ENCODE assay signal across 11 mouse cellular contexts in the genomic region with DNA sequence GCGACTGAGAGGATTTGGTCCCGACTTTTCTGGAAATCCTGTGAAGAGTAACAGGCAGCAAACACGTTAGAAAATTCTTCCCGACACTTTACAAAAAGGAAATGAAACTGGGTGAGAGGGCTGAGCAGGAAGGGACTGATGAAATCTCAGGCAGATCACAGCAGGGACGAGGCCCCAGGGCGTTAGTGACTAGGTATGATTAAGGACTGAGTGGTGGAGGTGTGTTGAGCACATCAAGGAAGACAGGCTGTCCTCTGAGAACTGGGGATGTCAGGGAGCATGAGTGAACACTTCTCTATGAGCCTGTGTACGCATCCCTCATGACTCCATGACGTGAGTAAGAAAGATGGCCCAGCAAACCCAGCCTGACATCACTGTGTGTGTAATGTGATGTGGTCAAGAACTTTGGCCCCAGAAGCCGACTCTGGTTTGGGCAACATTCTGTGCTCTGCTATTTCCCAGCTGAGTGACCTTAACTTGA. TPM values are rescaled to one million over a fixed set of nuclear protein-coding genes. Genes with fewer than 3 reads are reported as not detected.
A peak's percentile ranks its signal among the peaks of the same experiment; 100 is the strongest.
DNase-seq lines count a peak whose midpoint lies in the region; ATAC-seq and TF ChIP-seq lines count a peak whose summit lies in the region.
"Had no signal": no experiment of that assay in that cellular context is flagged by ENCODE, and none has a peak within 500 bp of the region (broad histone marks: within the 10 kb centered on the region; RNA-seq: fewer than 3 reads in every experiment).

No protein-coding gene starts in this region.

- H3K36me3 ChIP-seq in hindbrain, embryonic 13.5 days: peaks cover 92% of the 10 kb centered on the region
- H3K36me3 ChIP-seq in hindbrain, embryonic 12.5 days: peaks cover 75% of the 10 kb centered on the region
- peaks cover 92% of the 10 kb centered on the region for H3K36me3 ChIP-seq in neural tube, embryonic 13.5 days
- peaks cover 46% of the 10 kb centered on the region for H3K36me3 ChIP-seq in intestine, embryonic 16.5 days (ENCODE audit: control insufficient read depth, insufficient read depth, low read length)
- peaks cover 36% of the 10 kb centered on the region for H3K36me3 ChIP-seq in stomach, postnatal 0 days (ENCODE audit: control insufficient read depth, insufficient read depth, low read length)
- peaks cover 65% of the 10 kb centered on the region for H3K36me3 ChIP-seq in forebrain, embryonic 15.5 days

- no peak for DNase-seq in neural tube, embryonic 10.5 days (ENCODE audit: extremely low spot score, low spot score)
- no peak for DNase-seq in stomach, postnatal 0 days (ENCODE audit: low spot score)
- no peak for DNase-seq in urinary bladder, adult 2 months (ENCODE audit: low spot score)

- peaks cover 33% of the 10 kb centered on the region for H3K27me3 ChIP-seq in hindbrain, embryonic 13.5 days
- peaks cover 29% of the 10 kb centered on the region for H3K27me3 ChIP-seq in hindbrain, embryonic 12.5 days
- peaks cover 32% of the 10 kb centered on the region for H3K27me3 ChIP-seq in neural tube, embryonic 13.5 days
- no peaks in the 10 kb centered on the region for H3K27me3 ChIP-seq in intestine, embryonic 16.5 days (replicated peaks; ENCODE audit: control insufficient read depth, insufficient read depth, low read length)
- H3K27me3 ChIP-seq in stomach, postnatal 0 days (ENCODE audit: control insufficient read depth, insufficient read depth, low read length): no peaks in the 10 kb centered on the region
- 0 out of 2 replicates have a peak, but pooled peaks cover 6% of the 10 kb centered on the region for H3K27me3 ChIP-seq in forebrain, embryonic 15.5 days

- no peak overlapping the region for H3K4me2 ChIP-seq in hindbrain, embryonic 13.5 days
- no peak overlapping the region for H3K4me2 ChIP-seq in hindbrain, embryonic 12.5 days (replicated peaks)
- H3K4me2 ChIP-seq in neural tube, embryonic 13.5 days: no peak overlapping the region
- no peak overlapping the region for H3K4me2 ChIP-seq in intestine, embryonic 16.5 days (ENCODE audit: low read depth, low read length)
- H3K4me2 ChIP-seq in stomach, postnatal 0 days (replicated peaks; ENCODE audit: low read depth): no peak overlapping the region
- H3K4me2 ChIP-seq in forebrain, embryonic 15.5 days (replicated peaks): no peak overlapping the region
- H3K4me2 ChIP-seq: embryonic facial prominence, embryonic 12.5 days; heart, embryonic 12.5 days had no signal

- no peak for ATAC-seq in hindbrain, embryonic 13.5 days (ENCODE audit: low FRiP score)
- no peak for ATAC-seq in hindbrain, embryonic 12.5 days (ENCODE audit: low FRiP score)
- 0 out of 2 replicates have a peak, but pooled peaks have one; percentile 4 for ATAC-seq in neural tube, embryonic 13.5 days (ENCODE audit: low read depth)
- ATAC-seq in intestine, embryonic 16.5 days: peak; percentile 27; the same call in 1 of the 2 replicates
- peak; percentile 72 for ATAC-seq in stomach, postnatal 0 days (ENCODE audit: low FRiP score, low TSS enrichment)
- no peak for ATAC-seq in forebrain, embryonic 15.5 days (replicated peaks)

- H3K27ac ChIP-seq in hindbrain, embryonic 13.5 days: peak overlapping the region; percentile 18; the same call in 1 of the 2 replicates
- no peak overlapping the region for H3K27ac ChIP-seq in hindbrain, embryonic 12.5 days
- no peak overlapping the region for H3K27ac ChIP-seq in neural tube, embryonic 13.5 days (replicated peaks)
- no peak overlapping the region for H3K27ac ChIP-seq in intestine, embryonic 16.5 days (ENCODE audit: low read length)
- H3K27ac ChIP-seq in stomach, postnatal 0 days (replicated peaks): peak overlapping the region; percentile 78
- H3K27ac ChIP-seq in forebrain, embryonic 15.5 days (replicated peaks): no peak overlapping the region

- peaks cover 12% of the 10 kb centered on the region for H3K4me1 ChIP-seq in hindbrain, embryonic 13.5 days (replicated peaks)
- H3K4me1 ChIP-seq in hindbrain, embryonic 12.5 days: peaks cover 9% of the 10 kb centered on the region; the same call in 1 of the 2 replicates
- peaks cover 24% of the 10 kb centered on the region for H3K4me1 ChIP-seq in neural tube, embryonic 13.5 days (replicated peaks)
- 0 out of 2 replicates have a peak, but pooled peaks cover 7% of the 10 kb centered on the region for H3K4me1 ChIP-seq in intestine, embryonic 16.5 days (ENCODE audit: control insufficient read depth, insufficient read depth, low read length)
- no peaks in the 10 kb centered on the region for H3K4me1 ChIP-seq in stomach, postnatal 0 days (replicated peaks; ENCODE audit: control insufficient read depth, insufficient read depth)
- no peaks in the 10 kb centered on the region for H3K4me1 ChIP-seq in forebrain, embryonic 15.5 days

- H3K9ac ChIP-seq in hindbrain, embryonic 13.5 days: no peak overlapping the region
- H3K9ac ChIP-seq in hindbrain, embryonic 12.5 days: no peak overlapping the region
- H3K9ac ChIP-seq in neural tube, embryonic 13.5 days: no peak overlapping the region
- no peak overlapping the region for H3K9ac ChIP-seq in intestine, embryonic 16.5 days (ENCODE audit: low read depth, low read length)
- no peak overlapping the region for H3K9ac ChIP-seq in stomach, postnatal 0 days (ENCODE audit: low read length)
- H3K9ac ChIP-seq in forebrain, embryonic 15.5 days (replicated peaks): no peak overlapping the region
- H3K9ac ChIP-seq: embryonic facial prominence, embryonic 12.5 days; heart, embryonic 12.5 days had no signal

- 68% methylated on average over 9 of the region's 9 CpGs for WGBS in hindbrain, embryonic 13.5 days
- WGBS in hindbrain, embryonic 12.5 days: 70% methylated on average over 9 of the region's 9 CpGs
- 71% methylated on average over 9 of the region's 9 CpGs for WGBS in neural tube, embryonic 13.5 days
- WGBS in intestine, embryonic 16.5 days: 65% methylated on average over 9 of the region's 9 CpGs
- 44% methylated on average over 9 of the region's 9 CpGs for WGBS in stomach, postnatal 0 days
- WGBS in forebrain, embryonic 15.5 days: 78% methylated on average over 9 of the region's 9 CpGs

- no peak overlapping the region for H3K4me3 ChIP-seq in hindbrain, embryonic 13.5 days
- no peak overlapping the region for H3K4me3 ChIP-seq in hindbrain, embryonic 12.5 days
- no peak overlapping the region for H3K4me3 ChIP-seq in neural tube, embryonic 13.5 days
- H3K4me3 ChIP-seq in intestine, embryonic 16.5 days (ENCODE audit: low read length): no peak overlapping the region
- H3K4me3 ChIP-seq in stomach, postnatal 0 days (ENCODE audit: low read depth, low read length): no peak overlapping the region
- no peak overlapping the region for H3K4me3 ChIP-seq in forebrain, embryonic 15.5 days
- H3K4me3 ChIP-seq: embryonic facial prominence, embryonic 12.5 days; heart, embryonic 12.5 days had no signal

- TF ChIP-seq CTCF in stomach, postnatal 0 days (IDR thresholded peaks at IDR 0.05; ENCODE audit: low read depth): no peak

- H3K9me3 ChIP-seq in hindbrain, embryonic 13.5 days: no peaks in the 10 kb centered on the region
- no peaks in the 10 kb centered on the region for H3K9me3 ChIP-seq in hindbrain, embryonic 12.5 days (replicated peaks)
- H3K9me3 ChIP-seq in neural tube, embryonic 13.5 days: no peaks in the 10 kb centered on the region
- H3K9me3 ChIP-seq in intestine, embryonic 16.5 days (ENCODE audit: control insufficient read depth, low read length): no peaks in the 10 kb centered on the region
- H3K9me3 ChIP-seq in stomach, postnatal 0 days (ENCODE audit: control insufficient read depth, low read length): no peaks in the 10 kb centered on the region
- H3K9me3 ChIP-seq in forebrain, embryonic 15.5 days: no peaks in the 10 kb centered on the region
- H3K9me3 ChIP-seq: embryonic facial prominence, embryonic 12.5 days; heart, embryonic 12.5 days had no signal

- TF ChIP-seq EP300 in stomach, postnatal 0 days (optimal IDR thresholded peaks at IDR 0.05): no peak

RNA-seq across cellular contexts. Expression of gene Fam166b, which starts 9.1 kb away (rescaled TPM):
- polyA plus RNA-seq in hindbrain, embryonic 13.5 days (2015; fragmentation: Nextera tagmentation; extraction: Ambion mirVana): 0.71 and 1.4 TPM in 2 replicates
- polyA plus RNA-seq in hindbrain, embryonic 12.5 days (2016; fragmentation: Nextera tagmentation; extraction: Ambion mirVana): 1.3 TPM in 1 of 2 replicates, not detected in the other
- polyA plus RNA-seq in neural tube, embryonic 13.5 days (2015; fragmentation: Nextera tagmentation; extraction: Ambion mirVana): 0.32 and 0.59 TPM in 2 replicates
- polyA plus RNA-seq in intestine, embryonic 16.5 days (2015; fragmentation: Nextera tagmentation; extraction: Ambion mirVana): 0.10 and 0.24 TPM in 2 replicates
- 0.12 and 0.27 TPM in 2 replicates for polyA plus RNA-seq in stomach, postnatal 0 days (2015; fragmentation: Nextera tagmentation; extraction: Ambion mirVana)
- 0.55 and 0.59 TPM in 2 replicates for polyA plus RNA-seq in urinary bladder, adult 2 months (2012; rRNA removed)
- 0.65 and 0.70 TPM in 2 replicates for polyA plus RNA-seq in forebrain, embryonic 15.5 days (2015; fragmentation: Nextera tagmentation; extraction: Ambion mirVana)
- polyA plus RNA-seq: G1E; heart, embryonic 12.5 days had no signal

RNA-seq across cellular contexts. Expression of gene Tesk1, which starts 21.9 kb away (rescaled TPM):
- 8.7 and 9.7 TPM in 2 replicates for polyA plus RNA-seq in hindbrain, embryonic 13.5 days (2015; fragmentation: Nextera tagmentation; extraction: Ambion mirVana)
- 15.7 and 16.2 TPM in 2 replicates for polyA plus RNA-seq in hindbrain, embryonic 12.5 days (2016; fragmentation: Nextera tagmentation; extraction: Ambion mirVana)
- 10.8 and 14.4 TPM in 2 replicates for polyA plus RNA-seq in neural tube, embryonic 13.5 days (2015; fragmentation: Nextera tagmentation; extraction: Ambion mirVana)
- polyA plus RNA-seq in intestine, embryonic 16.5 days (2015; fragmentation: Nextera tagmentation; extraction: Ambion mirVana): 1.7 and 2.2 TPM in 2 replicates
- 4.7 TPM in 2 replicates for polyA plus RNA-seq in stomach, postnatal 0 days (2015; fragmentation: Nextera tagmentation; extraction: Ambion mirVana)
- polyA plus RNA-seq in urinary bladder, adult 2 months (2012; rRNA removed): 25.8 and 34.2 TPM in 2 replicates
- 10.7 and 12.5 TPM in 2 replicates for polyA plus RNA-seq in forebrain, embryonic 15.5 days (2015; fragmentation: Nextera tagmentation; extraction: Ambion mirVana)

RNA-seq across cellular contexts. Expression of gene Cd72, which starts 34.6 kb away (rescaled TPM):
- polyA plus RNA-seq in hindbrain, embryonic 13.5 days (2015; fragmentation: Nextera tagmentation; extraction: Ambion mirVana): 3.5 and 4.7 TPM in 2 replicates
- polyA plus RNA-seq in hindbrain, embryonic 12.5 days (2016; fragmentation: Nextera tagmentation; extraction: Ambion mirVana): 2.0 and 3.8 TPM in 2 replicates
- 2.8 and 3.7 TPM in 2 replicates for polyA plus RNA-seq in neural tube, embryonic 13.5 days (2015; fragmentation: Nextera tagmentation; extraction: Ambion mirVana)
- polyA plus RNA-seq in intestine, embryonic 16.5 days (2015; fragmentation: Nextera tagmentation; extraction: Ambion mirVana): 2.5 and 2.6 TPM in 2 replicates
- 2.8 and 3.2 TPM in 2 replicates for polyA plus RNA-seq in stomach, postnatal 0 days (2015; fragmentation: Nextera tagmentation; extraction: Ambion mirVana)
- 2.4 and 4.6 TPM in 2 replicates for polyA plus RNA-seq in urinary bladder, adult 2 months (2012; rRNA removed)
- polyA plus RNA-seq in forebrain, embryonic 15.5 days (2015; fragmentation: Nextera tagmentation; extraction: Ambion mirVana): 4.3 TPM in 2 replicates

RNA-seq across cellular contexts. Expression of gene Rusc2, which starts 38.1 kb away (rescaled TPM):
- polyA plus RNA-seq in hindbrain, embryonic 13.5 days (2015; fragmentation: Nextera tagmentation; extraction: Ambion mirVana): 70.8 and 75.4 TPM in 2 replicates
- 55.0 and 68.9 TPM in 2 replicates for polyA plus RNA-seq in hindbrain, embryonic 12.5 days (2016; fragmentation: Nextera tagmentation; extraction: Ambion mirVana)
- 74.5 and 79.3 TPM in 2 replicates for polyA plus RNA-seq in neural tube, embryonic 13.5 days (2015; fragmentation: Nextera tagmentation; extraction: Ambion mirVana)
- polyA plus RNA-seq in intestine, embryonic 16.5 days (2015; fragmentation: Nextera tagmentation; extraction: Ambion mirVana): 11.8 and 13.0 TPM in 2 replicates
- polyA plus RNA-seq in stomach, postnatal 0 days (2015; fragmentation: Nextera tagmentation; extraction: Ambion mirVana): 10.7 and 11.5 TPM in 2 replicates
- 22.3 and 43.1 TPM in 2 replicates for polyA plus RNA-seq in urinary bladder, adult 2 months (2012; rRNA removed)
- polyA plus RNA-seq in forebrain, embryonic 15.5 days (2015; fragmentation: Nextera tagmentation; extraction: Ambion mirVana): 59.8 and 64.3 TPM in 2 replicates

Comparison
In these comparisons a context has a peak if more than half of its experiments do, and no peak if none do; other contexts are left out.
1. H3K27ac ChIP-seq: peak in hindbrain, embryonic 13.5 days (single experiment) and stomach, postnatal 0 days (single experiment); none in hindbrain, embryonic 12.5 days (single experiment), neural tube, embryonic 13.5 days (single experiment), intestine, embryonic 16.5 days (single experiment) and forebrain, embryonic 15.5 days (single experiment).
2. ATAC-seq: peak in neural tube, embryonic 13.5 days (single experiment), intestine, embryonic 16.5 days (single experiment) and stomach, postnatal 0 days (single experiment); none in hindbrain, embryonic 13.5 days (single experiment), hindbrain, embryonic 12.5 days (single experiment) and forebrain, embryonic 15.5 days (single experiment).